Mouse (Mus musculus) lung, adult 2 months (tissue): ENCODE results near the gene Palld.
A peak's percentile ranks its signal among the peaks of the same experiment; 100 is the strongest.

Experiments
- CTCF ChIP-seq: fragments of 200-500 bp; IDR thresholded peaks from 2 replicates; pipeline ENCODE4 v1.5.1; 2011; ENCODE audit warnings: mild to moderate bottlenecking, low read length, control low read depth; ENCODE audit not compliant: insufficient read depth
- POLR2A ChIP-seq: fragments of 200-500 bp; IDR thresholded peaks from 2 replicates; pipeline ENCODE4 v1.6.1; 2011; ENCODE audit warnings: low read depth, mild to moderate bottlenecking, control low read depth, low read length, borderline replicate concordance; ENCODE audit errors: extremely low read depth

GRCm38 (mm10) chr8:61487597-61488156 lies 414.8 kb downstream of the Palld start, which contains the start of gene Cbr4:
- TF ChIP-seq POLR2A, result peak; percentile 66; the same call in 1 of the 2 replicates
- no peak for TF ChIP-seq CTCF
